Mouse (Mus musculus) G1E (cell line): ENCODE measurements around the gene Foxn3. TPM values are rescaled to one million over a fixed set of nuclear protein-coding genes. Genes with fewer than 3 reads are reported as not detected.

Experiments used
- ATAC-seq: 2 replicates; pipeline ENCODE4 v1.8.0; 2016; ENCODE audit warnings: mild to moderate bottlenecking; ENCODE audit not compliant: insufficient number of reproducible peaks, poor library complexity, low FRiP score, severe bottlenecking; ENCODE audit errors: extremely low read depth
- DNase-seq: peaks from one replicate; pipeline ENCODE4 v3.0.0; 2012; ENCODE audit warnings: low spot score
- H3K27me3 ChIP-seq: 2 replicates; pipeline ENCODE4 v1.6.1; 2012; ENCODE audit warnings: mild to moderate bottlenecking, low read length, inconsistent platforms; ENCODE audit not compliant: insufficient read depth
- H3K36me3 ChIP-seq: replicated peaks from 2 replicates; pipeline ENCODE3; 2012; ENCODE audit warnings: mild to moderate bottlenecking, inconsistent platforms
- H3K4me1 ChIP-seq: 2 replicates; pipeline ENCODE4 v1.6.1; 2012; ENCODE audit warnings: low read depth, low read length, inconsistent platforms, mixed read lengths; ENCODE audit not compliant: insufficient read depth
- H3K4me3 ChIP-seq: 2 replicates; pipeline ENCODE4 v1.5.1; 2012; ENCODE audit warnings: low read depth, mild to moderate bottlenecking, inconsistent platforms, low read length, moderate library complexity, mixed read lengths
- H3K9me3 ChIP-seq: replicated peaks from 2 replicates; pipeline ENCODE4 v1.6.1; 2012; ENCODE audit warnings: inconsistent platforms
- CTCF ChIP-seq: IDR thresholded peaks from 2 replicates; pipeline ENCODE4 v1.5.1; 2012; ENCODE audit warnings: low read depth, low read length, inconsistent platforms, mixed read lengths
- GATA1 ChIP-seq: IDR thresholded peaks from 2 replicates; pipeline ENCODE4 v1.6.1; 2012; ENCODE audit warnings: borderline replicate concordance, low read length, inconsistent platforms, mixed read lengths
- GATA2 ChIP-seq: IDR thresholded peaks from 2 replicates; pipeline ENCODE4 v1.6.1; 2012; ENCODE audit warnings: low read depth, low read length, inconsistent platforms, borderline replicate concordance
- POLR2AphosphoS5 ChIP-seq: IDR thresholded peaks from 2 replicates; pipeline ENCODE4 v1.6.1; 2012; ENCODE audit warnings: low read depth, low read length, inconsistent platforms; ENCODE audit not compliant: insufficient replicate concordance
- TAL1 ChIP-seq: conservative IDR thresholded peaks from 2 replicates; pipeline ENCODE4 v1.6.1; 2012; ENCODE audit warnings: low read depth, low read length, inconsistent platforms, mixed read lengths
- polyA plus RNA-seq: library from polyadenylated mRNA; stranded (reverse); fragments of >175 nt; gene quantifications from 2 replicates; pipeline ENCODE4 v1.2.3, GENCODE M21; 2012
- total RNA-seq, 2 experiments: library from RNA; stranded (forward) in 1 of 2; stranded (reverse) in 1 of 2; fragments of 200-1000 nt in 1 of 2; fragments of >200 nt in 1 of 2; fragmentation: Nextera tagmentation in 1 of 2; gene quantifications; 2 replicates each; pipeline ENCODE4 v1.2.3; 2014 to 2017

The Foxn3 gene
- total and polyA plus RNA-seq, 3 experiments = 15.1 to 111 (median 20.1) TPM

GRCm38 (mm10) chr12:99471431-99471830 is 92.0 kb downstream of the Foxn3 start:
- TF ChIP-seq TAL1 = no peak
- no peak for TF ChIP-seq POLR2AphosphoS5
- no peak for TF ChIP-seq CTCF
- TF ChIP-seq GATA2 = no peak
- no peak for TF ChIP-seq GATA1
- no peaks in the 10 kb centered on the region for H3K36me3 ChIP-seq
- H3K4me1 ChIP-seq = no peaks in the 10 kb centered on the region
- no peak overlapping the region for H3K4me3 ChIP-seq
- DNase-seq (no peak), ATAC-seq (no peak)
- peaks cover 1% of the 10 kb centered on the region; the same call in 1 of the 2 replicates for H3K27me3 ChIP-seq
- peaks cover 26% of the 10 kb centered on the region for H3K9me3 ChIP-seq

- TF ChIP-seq TAL1 = no peak
- DNase-seq (no peak), ATAC-seq (0 out of 2 replicates have a peak, but pooled peaks have one; percentile 16)
- H3K36me3 ChIP-seq = no peaks in the 10 kb centered on the region
- no peak overlapping the region for H3K4me3 ChIP-seq
- H3K4me1 ChIP-seq = no peaks in the 10 kb centered on the region
- H3K27me3 ChIP-seq = no peaks in the 10 kb centered on the region; the same call in 1 of the 2 replicates
- peaks cover 28% of the 10 kb centered on the region for H3K9me3 ChIP-seq
Observed at GRCm38 (mm10) chr12:99467884-99468311, 95.5 kb downstream of the Foxn3 start.

GRCm38 (mm10) chr12:99467256-99467883 is 96.0 kb downstream of the Foxn3 start:
- ATAC-seq (no peak), DNase-seq (no peak)
- TF ChIP-seq GATA2 (no peak), CTCF (no peak), TAL1 (no peak), POLR2AphosphoS5 (no peak), GATA1 (no peak)
- Histone ChIP-seq H3K4me1 (no peaks in the 10 kb centered on the region), H3K36me3 (no peaks in the 10 kb centered on the region), H3K27me3 (no peaks in the 10 kb centered on the region; the same call in 1 of the 2 replicates), H3K4me3 (no peak overlapping the region), H3K9me3 (peaks cover 28% of the 10 kb centered on the region)

GRCm38 (mm10) chr12:99466426-99466825 is 97.0 kb downstream of the Foxn3 start:
- TF ChIP-seq GATA1 = no peak
- TF ChIP-seq TAL1 = no peak
- no peak for TF ChIP-seq GATA2
- no peak for TF ChIP-seq POLR2AphosphoS5
- TF ChIP-seq CTCF = no peak
- Histone ChIP-seq H3K9me3 (peaks cover 21% of the 10 kb centered on the region), H3K4me1 (no peaks in the 10 kb centered on the region), H3K4me3 (no peak overlapping the region), H3K36me3 (no peaks in the 10 kb centered on the region), H3K27me3 (no peaks in the 10 kb centered on the region; the same call in 1 of the 2 replicates)
- ATAC-seq (no peak), DNase-seq (no peak)

GRCm38 (mm10) chr12:99464291-99464690 is 99.1 kb downstream of the Foxn3 start:
- H3K27me3 ChIP-seq = peaks cover 5% of the 10 kb centered on the region; the same call in 1 of the 2 replicates
- no peak for DNase-seq
- no peak for ATAC-seq
- TF ChIP-seq CTCF (no peak), TAL1 (no peak), POLR2AphosphoS5 (no peak), GATA1 (no peak), GATA2 (no peak)
- no peaks in the 10 kb centered on the region for H3K4me1 ChIP-seq
- H3K36me3 ChIP-seq = no peaks in the 10 kb centered on the region
- peaks cover 23% of the 10 kb centered on the region for H3K9me3 ChIP-seq
- no peak overlapping the region for H3K4me3 ChIP-seq

- TF ChIP-seq TAL1 (no peak), POLR2AphosphoS5 (no peak), GATA2 (no peak), GATA1 (no peak), CTCF (no peak)
- DNase-seq (no peak), ATAC-seq (no peak)
- H3K4me3 ChIP-seq = no peak overlapping the region
- no peaks in the 10 kb centered on the region for H3K36me3 ChIP-seq
- peaks cover 17% of the 10 kb centered on the region for H3K9me3 ChIP-seq
- H3K4me1 ChIP-seq = no peaks in the 10 kb centered on the region
- peaks cover 12% of the 10 kb centered on the region for H3K27me3 ChIP-seq
Observed at GRCm38 (mm10) chr12:99462846-99463245, 100.5 kb downstream of the Foxn3 start.
